ENCODE assay signal across 8 mouse cellular contexts in genomic region chr4:9028475-9028874, GRCm38 (mm10).
DNase-seq lines count a peak whose midpoint lies in the region; ATAC-seq lines count a peak whose summit lies in the region.

No protein-coding gene starts in this region.

- peak overlapping the region; percentile 41 to 55 for H3K4me3 ChIP-seq in heart, embryonic 14.5 days (ENCODE audit: control insufficient read depth in 1 of 2, insufficient read depth in 1 of 2, low read depth in 1 of 2, low read length in 2 of 2)

- DNase-seq in adrenal gland, adult 2 months = peak; percentile 39
- no peak for DNase-seq in adrenal gland, adult 8-10 months
- peak; percentile 48 for DNase-seq in CD4-positive, CD25-positive, alpha-beta regulatory T cell, adult 2 months (ENCODE audit: low read depth, low spot score)
- peak; percentile 87 for DNase-seq in embryo, embryonic 10.5 days (ENCODE audit: low spot score)
- peak; percentile 39 to 67 for DNase-seq in layer of hippocampus, postnatal 14 days (ENCODE audit: low spot score in 2 of 2)
- peak; percentile 69 for DNase-seq in mesoderm, embryonic 11.5 days (ENCODE audit: low read depth, low spot score)
- peak; percentile 25 for DNase-seq in thymus, postnatal 25 days

- ATAC-seq in heart, embryonic 14.5 days (ENCODE audit: insufficient number of reproducible peaks, insufficient read depth, low FRiP score, low read depth) = no peak; the same call in 1 of the 2 replicates

- H3K4me2 ChIP-seq in heart, embryonic 14.5 days (ENCODE audit: low read length) = peak overlapping the region; percentile 82

- no peaks in the 10 kb centered on the region for H3K27me3 ChIP-seq in heart, embryonic 14.5 days (ENCODE audit: control insufficient read depth, insufficient read depth, low read length)

- H3K27ac ChIP-seq in heart, embryonic 14.5 days (replicated peaks in 1 of 2; ENCODE audit: control insufficient read depth in 1 of 2, insufficient read depth in 1 of 2, low read depth in 2 of 2, low read length in 2 of 2) = 0 out of 4 replicates have a peak overlapping the region, but pooled peaks of 1 of the 2 experiments have one; percentile 46

- H3K4me1 ChIP-seq in heart, embryonic 14.5 days (ENCODE audit: control insufficient read depth in 2 of 2, insufficient read depth in 2 of 2, low read length in 2 of 2) = peaks cover 4 to 11% of the 10 kb centered on the region in 2 experiments

- WGBS in heart, embryonic 14.5 days = under 1% methylated on average over 12 of the region's 12 CpGs

- H3K9me3 ChIP-seq in heart, embryonic 14.5 days (ENCODE audit: control insufficient read depth, low read length) = no peaks in the 10 kb centered on the region

- H3K9ac ChIP-seq in heart, embryonic 14.5 days (ENCODE audit: low read length) = peak overlapping the region; percentile 64

- no peaks in the 10 kb centered on the region for H3K36me3 ChIP-seq in heart, embryonic 14.5 days (ENCODE audit: control insufficient read depth, insufficient read depth, low read length)
